Mouse (Mus musculus): ENCODE data around the gene Gm9736.

DNA sequence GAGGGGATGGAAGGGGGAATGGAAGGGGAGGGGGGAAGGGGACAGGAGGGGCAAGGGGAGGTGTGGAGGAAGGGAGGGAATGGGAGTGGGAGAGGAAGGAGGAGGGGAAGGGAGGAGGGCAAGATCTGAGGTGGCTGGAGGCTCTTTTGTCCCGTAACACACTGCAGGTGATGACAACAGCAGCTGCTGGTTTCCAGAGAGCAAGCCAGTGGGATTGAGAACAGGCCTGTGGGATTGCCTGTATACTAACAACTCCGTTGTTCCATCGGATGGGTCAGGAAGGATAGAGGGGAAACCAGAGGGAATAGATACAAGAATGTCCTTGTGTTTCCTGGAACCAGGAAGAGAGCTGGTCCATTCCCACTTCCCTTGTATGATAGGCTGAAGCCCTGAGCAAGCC is 46.5 kb upstream of the Gm9736 start:
- TF ChIP-seq CTCF (IDR thresholded peaks at IDR 0.05; ENCODE audit: extremely low read depth, insufficient read length, insufficient replicate concordance, low read depth, low read length): no peak
- TF ChIP-seq POLR2A (IDR thresholded peaks at IDR 0.05; ENCODE audit: low read depth, low read length): no peak
